Mouse (Mus musculus) erythroblast, adult 5-6 weeks (primary cell): ENCODE data around the gene Gm8297. TPM values are rescaled to one million over a fixed set of nuclear protein-coding genes. Genes with fewer than 3 reads are reported as not detected.
"Not testable (repeated sequence)": the region's sequence is repeated elsewhere in the genome, so short reads cannot be mapped to it uniquely, and the experiment has no call there.

Experiments
- ATAC-seq: replicated peaks from 2 replicates; pipeline ENCODE4 v1.8.0; 2016; ENCODE audit warnings: moderate number of reproducible peaks, mild to moderate bottlenecking, moderate TSS enrichment, inconsistent platforms; ENCODE audit not compliant: poor library complexity, low FRiP score, severe bottlenecking
- total RNA-seq, 2 experiments: library from RNA; stranded (forward) in 1 of 2; stranded (reverse) in 1 of 2; fragments of 150-400 nt in 1 of 2; fragments of 200-764, 138-1000 nt in 1 of 2; gene quantifications; 2 replicates each; pipeline versions ENCODE4 v1.2.3 to v1.2.4; 2015 to 2017; ENCODE audit warnings: low replicate concordance in 2 of 2

The Gm8297 gene
- not detected in 2 replicates for total RNA-seq (2015; ENCODE audit: low replicate concordance)
- not detected in 2 replicates for total RNA-seq (2017; ENCODE audit: low replicate concordance)

- ATAC-seq = not testable (repeated sequence)
Measured at GRCm38 (mm10) chr14:4983635-4984034, at the start of gene Gm8297. Gene Gm8297, plus strand, starts transcription at chr14:4983935.

- ATAC-seq = not testable (repeated sequence)
Measured at GRCm38 (mm10) chr14:5015591-5015990, 31.9 kb downstream of the Gm8297 start, which contains the start of gene Gm3298. Gene Gm3298, plus strand, starts transcription at chr14:5015891.

Other genes with a start within 250 kb of the Gm8297 start
- not detected in 2 replicates for gene Gm9602, start 207.6 kb upstream of the Gm8297 start, total RNA-seq (2015; ENCODE audit: low replicate concordance)
- not detected in 2 replicates for gene Gm9602, start 207.6 kb upstream of the Gm8297 start, total RNA-seq (2017; ENCODE audit: low replicate concordance)
- gene Gm3269, start 145.8 kb upstream of the Gm8297 start, total RNA-seq (2015; ENCODE audit: low replicate concordance) = not detected in 2 replicates
- gene Gm3269, start 145.8 kb upstream of the Gm8297 start, total RNA-seq (2017; ENCODE audit: low replicate concordance) = not detected in 2 replicates
- not detected in 2 replicates for gene Gm3264, start 128.4 kb upstream of the Gm8297 start, total RNA-seq (2015; ENCODE audit: low replicate concordance)
- not detected in 2 replicates for gene Gm3264, start 128.4 kb upstream of the Gm8297 start, total RNA-seq (2017; ENCODE audit: low replicate concordance)
- gene Gm3278, start 91.5 kb upstream of the Gm8297 start, total RNA-seq (2015; ENCODE audit: low replicate concordance) = not detected in 2 replicates
- gene Gm3278, start 91.5 kb upstream of the Gm8297 start, total RNA-seq (2017; ENCODE audit: low replicate concordance) = not detected in 2 replicates
- not detected in 2 replicates for gene Gm3298, start 32.0 kb downstream of the Gm8297 start, total RNA-seq (2015; ENCODE audit: low replicate concordance)
- gene Gm3298, start 32.0 kb downstream of the Gm8297 start, total RNA-seq (2017; ENCODE audit: low replicate concordance) = not detected in 2 replicates
- gene 4930555G01Rik, start 66.7 kb downstream of the Gm8297 start, total RNA-seq (2015; ENCODE audit: low replicate concordance) = not detected in 2 replicates
- gene 4930555G01Rik, start 66.7 kb downstream of the Gm8297 start, total RNA-seq (2017; ENCODE audit: low replicate concordance) = 0.28 TPM in 1 of 2 replicates, not detected in the other
- not detected in 2 replicates for gene Gm8281, start 87.1 kb downstream of the Gm8297 start, total RNA-seq (2015; ENCODE audit: low replicate concordance)
- not detected in 2 replicates for gene Gm8281, start 87.1 kb downstream of the Gm8297 start, total RNA-seq (2017; ENCODE audit: low replicate concordance)
- not detected in 2 replicates for gene Gm8279, start 147.6 kb downstream of the Gm8297 start, total RNA-seq (2015; ENCODE audit: low replicate concordance)
- not detected in 2 replicates for gene Gm8279, start 147.6 kb downstream of the Gm8297 start, total RNA-seq (2017; ENCODE audit: low replicate concordance)
- not detected in 2 replicates for gene Gm3317, start 180.6 kb downstream of the Gm8297 start, total RNA-seq (2015; ENCODE audit: low replicate concordance)
- gene Gm3317, start 180.6 kb downstream of the Gm8297 start, total RNA-seq (2017; ENCODE audit: low replicate concordance) = not detected in 2 replicates
- gene Gm8271, start 201.9 kb downstream of the Gm8297 start, total RNA-seq (2015; ENCODE audit: low replicate concordance) = not detected in 2 replicates
- gene Gm8271, start 201.9 kb downstream of the Gm8297 start, total RNA-seq (2017; ENCODE audit: low replicate concordance) = not detected in 2 replicates